Mouse (Mus musculus) heart, postnatal 14 days (tissue): ENCODE measurements around the gene Wdr90. TPM values are rescaled to one million over a fixed set of nuclear protein-coding genes. Genes with fewer than 3 reads are reported as not detected.
"Not testable (repeated sequence)": the region's sequence is repeated elsewhere in the genome, so short reads cannot be mapped to it uniquely, and the experiment has no call there.

Source experiments
- DNase-seq, 2 experiments: peaks; one replicate each; pipeline ENCODE4 v3.0.0; 2021 to 2022
- intact Hi-C: fragments of 180-260 bp; cut with DNase I; formaldehyde crosslinking; loops from one replicate; pipeline ENCODE4 v1.15.1; 2025
- microRNA-seq, 2 experiments: library from miRNA; unstranded; fragments of <30 nt; microRNA quantifications; one replicate each; pipeline ENCODE4 v1.2.0; 2021 to 2022
- total RNA-seq, 2 experiments: library from RNA; stranded (reverse); gene quantifications; 2 replicates each; pipeline ENCODE4 v1.2.3; 2021

Wdr90 gene
- total RNA-seq, 2 experiments from 2014 or later = 5.2 to 5.7 TPM

DNA sequence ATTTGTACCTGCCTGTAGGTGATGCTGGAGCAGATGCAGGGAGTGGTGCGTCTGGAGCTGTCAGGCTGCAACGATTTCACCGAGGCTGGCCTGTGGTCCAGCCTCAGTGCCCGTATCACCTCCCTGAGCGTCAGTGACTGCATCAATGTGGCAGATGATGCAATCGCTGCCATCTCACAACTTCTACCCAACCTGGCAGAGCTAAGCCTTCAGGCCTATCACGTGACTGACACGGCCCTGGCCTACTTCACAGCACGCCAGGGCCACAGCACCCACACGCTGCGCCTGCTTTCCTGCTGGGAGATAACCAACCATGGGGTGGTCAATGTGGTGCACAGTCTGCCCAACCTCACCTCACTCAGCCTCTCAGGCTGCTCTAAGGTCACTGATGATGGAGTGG lies 43.6 kb downstream of the Wdr90 start:
- intact Hi-C loops = no loop called here
- DNase-seq = no peak

DNA sequence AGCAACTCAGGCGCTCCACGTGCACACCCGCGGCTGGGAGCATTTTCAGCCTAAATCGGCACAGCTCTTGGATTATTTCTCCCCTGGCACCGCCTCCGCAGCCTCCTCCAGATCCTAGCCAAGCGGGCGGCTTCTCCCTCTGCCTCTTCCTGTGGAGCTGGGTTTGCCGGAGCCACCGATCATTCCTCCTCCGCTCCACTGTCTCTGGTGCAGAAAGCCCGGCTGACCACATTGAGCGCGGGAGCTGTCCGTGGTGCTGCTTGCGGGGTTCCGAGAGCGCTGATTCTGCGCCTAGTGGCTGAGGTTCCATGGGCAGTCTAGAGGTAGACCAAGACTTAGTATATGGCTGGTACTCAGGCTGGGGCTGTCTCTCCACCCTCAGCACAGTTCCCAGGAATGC lies 47.8 kb downstream of the Wdr90 start:
- DNase-seq = peak; percentile 88 to 94
- intact Hi-C loops = no loop called here

DNA sequence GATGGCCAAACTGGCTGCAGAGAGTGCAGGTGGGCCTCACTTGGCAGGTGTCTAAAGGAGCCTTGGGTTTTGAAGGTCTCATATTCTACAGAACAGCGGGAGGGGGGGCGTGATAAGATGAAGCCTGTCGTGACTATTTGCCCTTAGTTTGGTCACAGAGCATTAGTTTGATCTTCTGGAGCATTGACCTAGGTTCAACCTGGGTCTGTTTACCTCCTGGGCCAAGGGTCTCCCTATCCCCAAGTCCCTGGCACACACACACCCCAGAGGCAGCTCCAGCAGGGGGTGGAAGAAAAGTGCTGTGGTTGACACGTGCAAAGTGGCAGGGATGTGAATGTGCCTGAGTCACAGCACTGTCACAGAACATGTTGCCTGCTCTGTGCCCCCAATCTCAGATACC lies 50.4 kb downstream of the Wdr90 start:
- DNase-seq = no peak
- intact Hi-C loops = no loop called here

DNA sequence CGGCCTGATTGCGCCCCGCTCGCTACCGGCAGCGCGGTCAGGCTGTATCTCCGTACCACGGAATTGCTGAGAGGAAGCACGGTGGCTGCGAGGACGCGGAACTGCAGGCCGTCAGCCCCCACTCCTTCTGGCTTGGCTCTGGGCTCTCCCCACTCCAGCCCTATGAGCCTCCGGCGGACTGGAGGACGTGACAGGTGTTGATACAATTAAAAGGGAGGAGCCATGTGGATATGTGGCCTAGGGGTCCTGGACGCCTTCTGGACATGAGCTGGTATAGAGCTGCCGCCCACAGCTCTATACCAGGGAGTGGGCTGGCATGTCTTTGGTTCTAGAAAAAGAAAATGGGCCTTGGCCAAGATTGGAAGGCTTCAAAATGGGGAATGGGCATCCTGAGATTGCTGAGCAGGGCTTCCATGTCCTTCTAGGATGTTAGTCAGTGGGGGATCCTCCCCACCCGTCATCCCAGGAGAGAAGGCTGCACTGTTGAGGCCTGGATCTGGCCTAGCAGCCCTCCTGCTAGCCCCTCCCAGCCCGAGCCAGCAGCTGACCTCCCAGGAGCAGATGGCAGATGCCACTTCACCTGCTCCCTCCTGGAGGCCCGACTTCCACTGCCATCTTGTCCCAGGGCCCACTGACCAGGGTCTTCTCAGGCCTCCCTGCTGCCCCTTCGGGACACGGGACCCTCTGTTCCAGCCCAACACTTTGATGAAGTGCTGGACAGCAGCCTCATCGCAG lies 51.5 kb downstream of the Wdr90 start:
- intact Hi-C loops = no loop called here
- no peak for DNase-seq

DNA sequence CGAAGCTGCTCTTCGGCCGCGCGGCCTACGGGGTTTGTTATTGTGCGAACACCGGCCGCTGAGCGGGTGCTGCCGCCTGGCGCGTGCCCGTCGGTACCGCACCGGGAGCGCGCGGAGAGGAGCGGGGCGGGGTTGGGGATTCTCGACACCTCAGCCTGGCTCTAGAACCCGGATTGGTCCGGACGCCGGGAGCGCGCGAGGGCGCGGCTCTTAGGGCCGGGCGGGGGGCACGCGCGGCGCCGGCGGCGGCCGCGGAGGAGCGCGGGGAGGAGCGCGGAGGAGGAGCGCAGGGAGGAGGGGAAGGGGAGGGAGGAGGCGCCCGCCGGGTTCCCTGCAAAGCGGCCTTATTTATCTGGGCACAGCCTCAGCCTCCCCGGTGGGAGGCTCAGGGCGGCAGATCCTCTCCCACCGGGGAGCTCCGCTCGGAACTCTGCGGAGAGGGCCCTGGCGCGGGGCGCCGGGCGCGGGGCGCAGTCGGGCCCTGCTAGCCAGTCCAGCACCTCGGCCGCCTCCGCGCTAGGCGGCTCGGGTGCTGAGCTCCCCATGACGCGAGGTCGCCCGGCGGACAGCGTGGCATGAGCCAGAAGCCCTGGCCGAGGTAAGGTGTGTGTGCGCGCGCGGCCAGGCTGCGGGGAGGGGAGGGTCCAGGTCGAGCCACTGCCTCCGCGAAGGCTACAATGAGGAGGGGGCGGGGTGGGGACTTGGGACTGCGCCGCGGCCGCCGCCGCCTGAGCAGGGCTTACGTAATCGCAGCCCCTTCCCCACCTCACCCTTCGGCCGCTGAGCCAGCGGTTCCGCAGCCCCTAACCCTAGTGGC lies 52.3 kb downstream of the Wdr90 start, which contains the start of gene Fbxl16:
Fbxl16 (plus strand) TSS at position 297 of the 817 bp plus-strand sequence.
- peak; percentile 66 to 69 for DNase-seq

DNA sequence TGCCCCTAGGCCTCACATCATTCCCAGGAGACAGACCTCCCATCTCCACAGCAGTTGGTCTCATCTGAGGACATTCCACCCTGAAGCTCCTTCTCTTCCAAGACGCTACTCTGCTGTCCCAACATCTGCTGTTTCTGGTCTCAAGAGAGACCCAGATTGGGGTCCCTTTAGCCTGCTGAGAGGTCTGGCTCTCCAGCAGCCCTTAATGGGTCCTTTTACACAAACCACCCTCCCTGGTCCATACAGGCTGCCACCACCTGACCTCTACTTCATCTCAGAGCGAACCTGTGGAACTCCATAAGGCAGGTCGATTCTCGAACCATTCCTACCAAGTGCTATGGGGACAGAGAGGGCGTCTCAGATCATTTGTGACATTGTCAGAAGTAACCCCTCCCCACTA lies 53.3 kb downstream of the Wdr90 start:
- no peak for DNase-seq
- intact Hi-C loops = no loop called here

More for the DNA sequence above, 52.3 kb downstream of the Wdr90 start, which contains the start of gene Fbxl16:
- intact Hi-C loops = no loop called here

DNA sequence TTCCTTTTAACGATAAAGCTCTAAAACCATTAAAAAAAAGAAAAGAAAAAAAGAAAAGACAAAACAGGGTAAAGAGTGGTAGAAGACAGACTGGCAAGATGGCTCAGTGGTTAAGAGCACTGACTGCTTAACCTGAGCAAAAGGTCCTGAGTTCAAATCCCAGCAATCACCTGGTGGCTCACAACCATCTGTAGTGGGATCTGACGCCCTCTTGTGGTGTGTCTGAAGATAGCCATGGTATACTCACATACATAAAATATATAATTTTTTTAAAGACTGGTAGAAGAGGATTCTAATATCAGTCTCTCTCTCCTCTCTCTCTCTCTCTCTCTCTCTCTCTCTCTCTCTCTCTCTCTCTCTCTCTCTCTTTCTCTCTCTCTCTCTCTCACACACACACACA lies 53.8 kb downstream of the Wdr90 start:
- intact Hi-C loops = not testable (repeated sequence)

GRCm38 (mm10) chr17:25806507-25806906 lies 54.8 kb downstream of the Wdr90 start:
- no peak for DNase-seq
- intact Hi-C loops = no loop called here

More for the DNA sequence above, 53.8 kb downstream of the Wdr90 start:
- DNase-seq = not testable (repeated sequence)

- intact Hi-C loops = loop anchor here (5.0 kb wide), 1 partner anchor 226 kb away; the partner anchor contains the start of gene Lmf1
- peak; percentile 51 to 74 for DNase-seq
Measured at GRCm38 (mm10) chr17:25802825-25803517, 58.3 kb downstream of the Wdr90 start.

DNA sequence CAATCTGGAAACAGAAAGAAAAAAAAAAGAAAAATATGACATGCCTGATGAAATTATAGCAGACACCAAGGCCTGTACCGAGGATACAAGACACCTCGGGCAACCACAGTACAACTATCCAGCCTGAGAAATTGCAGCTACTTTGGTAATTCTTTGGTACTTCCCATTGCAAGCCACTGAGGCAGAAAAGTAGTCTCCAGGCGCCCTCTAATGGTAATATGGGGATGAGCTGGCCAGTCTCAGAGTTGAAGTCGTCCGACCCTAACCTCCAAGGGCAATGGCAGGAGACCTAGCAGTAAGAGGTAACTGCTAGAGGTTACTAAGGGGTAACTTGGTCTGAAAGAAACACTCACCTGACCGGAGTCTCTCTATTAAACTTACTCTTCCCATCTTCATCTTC lies 60.3 kb downstream of the Wdr90 start:
- DNase-seq = peak; percentile 60 to 78
- intact Hi-C loops = loop anchor here (1.0 to 5.0 kb wide), 3 partner anchors 28 to 224 kb away; partner anchors contain the start of genes Lmf1 and Narfl

DNA sequence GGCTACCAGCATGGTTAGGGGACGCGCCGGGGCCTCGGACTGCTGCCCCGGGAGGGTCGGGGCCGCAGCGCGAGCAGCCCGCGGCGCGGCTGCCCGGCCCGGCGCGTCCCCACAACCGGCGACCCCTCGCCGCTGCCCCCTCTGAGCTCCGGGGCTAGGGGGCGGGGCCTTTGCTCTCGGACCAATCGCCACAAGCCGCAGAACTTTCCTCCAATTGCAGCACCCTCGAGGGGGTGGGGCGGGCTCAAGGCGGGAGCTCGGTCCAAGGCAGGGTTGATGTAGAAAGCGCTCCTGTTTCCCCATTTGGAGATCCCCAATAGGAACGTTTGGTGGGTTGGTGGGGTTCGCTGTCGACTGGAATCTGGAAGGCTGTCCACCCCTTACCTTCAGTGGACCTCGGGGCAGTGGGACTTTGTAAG lies 64.3 kb downstream of the Wdr90 start, which contains the start of gene Metrn:
Metrn (minus strand) TSS at position 186 of the 419 bp plus-strand sequence.
- DNase-seq = peak; percentile 90 to 91
- intact Hi-C loops = no loop called here

- peak; percentile 61 to 68 for DNase-seq
- intact Hi-C loops = no loop called here
Measured at GRCm38 (mm10) chr17:25796211-25796771, 65.0 kb downstream of the Wdr90 start.

DNA sequence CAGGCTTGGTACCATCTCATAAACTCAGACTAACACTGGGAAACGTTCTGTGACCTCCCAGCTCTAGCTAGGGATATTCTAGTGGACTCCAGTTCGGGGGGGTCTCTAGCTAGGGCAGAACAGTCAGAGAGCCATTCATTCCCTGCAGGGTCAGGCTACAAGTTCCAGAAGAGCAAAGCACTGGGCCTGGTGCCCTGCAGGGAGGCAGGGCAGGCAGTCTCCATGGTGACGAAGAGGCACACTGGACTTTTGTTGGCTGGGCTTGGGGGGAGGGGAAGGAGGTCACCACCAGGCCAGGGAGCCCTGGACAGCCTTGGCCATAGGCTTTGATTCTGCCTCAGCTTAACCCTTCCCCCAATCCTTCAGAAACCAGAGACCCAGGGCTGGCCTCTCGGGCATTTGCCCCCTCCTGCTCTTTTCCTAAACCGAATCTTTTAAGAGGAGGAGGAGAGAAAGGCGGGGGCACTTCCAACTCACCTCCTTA lies 65.7 kb downstream of the Wdr90 start, which contains the start of gene AC134908.4:
AC134908.4 (minus strand) TSS at position 51 of the 484 bp plus-strand sequence.
- intact Hi-C loops = no loop called here
- DNase-seq = no peak

DNA sequence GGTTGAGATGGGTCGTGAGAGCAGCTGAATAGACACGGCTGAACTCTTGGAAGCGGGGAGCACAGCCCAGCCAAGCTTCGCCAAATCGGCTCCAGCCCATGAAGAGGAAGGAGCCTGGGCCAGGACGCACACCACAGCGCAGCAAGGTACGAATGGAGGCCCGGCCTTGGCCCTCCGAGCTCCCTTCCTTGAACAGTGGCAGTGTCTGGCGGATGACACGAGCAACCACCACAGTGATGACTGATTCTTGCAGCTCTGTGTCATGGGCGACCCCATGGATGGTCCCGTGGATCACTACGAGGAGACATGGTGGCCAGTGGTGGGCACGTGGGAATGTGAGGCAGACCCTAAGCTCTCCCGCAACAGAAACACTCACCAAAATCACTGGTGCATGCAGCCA lies 66.3 kb downstream of the Wdr90 start:
- intact Hi-C loops = no loop called here
- no peak for DNase-seq

Small RNA genes lying within 50 kb of the gene (microRNA-seq; reads per million reads assigned to microRNA genes)
- 1.1 to 2.8 reads per million in 2 experiments for gene Mir3082

Other genes starting within 250 kb of the Wdr90 start
- 1 to 10 TPM; 1.7 to 2.1 TPM for gene Gng13, start 144.3 kb downstream of the Wdr90 start, total RNA-seq
- gene Chtf18, start 134.1 kb downstream of the Wdr90 start, total RNA-seq = 1 to 10 TPM; 1.1 to 4.4 TPM
- 1 to 10 TPM; 5.0 to 5.4 TPM for gene Rpusd1, start 133.8 kb downstream of the Wdr90 start, total RNA-seq
- gene Mslnl, start 125.5 kb downstream of the Wdr90 start, total RNA-seq = not detected
- gene Msln, start 107.1 kb downstream of the Wdr90 start, total RNA-seq = 10 to 100 TPM; 30.0 to 34.5 TPM
- 10 to 100 TPM; 44.8 TPM for gene Narfl, start 87.7 kb downstream of the Wdr90 start, total RNA-seq
- gene Haghl, start 75.8 kb downstream of the Wdr90 start, total RNA-seq = 10 to 100 TPM; 15.0 to 15.1 TPM
- gene Ccdc78, start 74.9 kb downstream of the Wdr90 start, total RNA-seq = under 1 TPM in 1 of 2 experiments, not detected in 1; 0.17 TPM
- gene Fam173a, start 68.6 kb downstream of the Wdr90 start, total RNA-seq = 10 to 100 TPM; 36.4 to 37.4 TPM
- gene AC134908.4, start 65.8 kb downstream of the Wdr90 start, total RNA-seq = not detected
- 10 to 100 TPM; 67.1 to 74.7 TPM for gene Metrn, start 64.4 kb downstream of the Wdr90 start, total RNA-seq
- 1 to 10 TPM in 1 of 2 experiments, under 1 TPM in 1; 1.00 to 1.2 TPM for gene Fbxl16, start 52.4 kb downstream of the Wdr90 start, total RNA-seq
- 10 to 100 TPM; 10.5 to 11.0 TPM for gene Wdr24, start 37.9 kb downstream of the Wdr90 start, total RNA-seq
- 10 to 100 TPM; 33.1 to 34.1 TPM for gene Jmjd8, start 32.6 kb downstream of the Wdr90 start, total RNA-seq
- 100 to 1,000 TPM; 106 to 109 TPM for gene Stub1, start 28.1 kb downstream of the Wdr90 start, total RNA-seq
- 1 to 10 TPM; 2.5 to 3.1 TPM for gene Rhbdl1, start 24.2 kb downstream of the Wdr90 start, total RNA-seq
- 1 to 10 TPM; 2.9 to 3.0 TPM for gene Gm20683, start 19.7 kb downstream of the Wdr90 start, total RNA-seq
- gene Rhot2, start 16.6 kb downstream of the Wdr90 start, total RNA-seq = 100 to 1,000 TPM; 103 to 105 TPM
- gene Mcrip2, start 7.3 kb upstream of the Wdr90 start, total RNA-seq = 100 to 1,000 TPM; 226 to 230 TPM
- 10 to 100 TPM; 11.3 to 13.2 TPM for gene Mettl26, start 13.6 kb upstream of the Wdr90 start, total RNA-seq
- gene Wfikkn1, start 19.4 kb upstream of the Wdr90 start, total RNA-seq = under 1 TPM; 0.91 to 1.00 TPM
- gene Rab40c, start 58.2 kb upstream of the Wdr90 start, total RNA-seq = 10 to 100 TPM; 14.4 to 20.0 TPM
- 10 to 100 TPM; 60.6 to 62.7 TPM for gene Pigq, start 83.4 kb upstream of the Wdr90 start, total RNA-seq
- gene Nhlrc4, start 83.5 kb upstream of the Wdr90 start, total RNA-seq = under 1 TPM in 1 of 2 experiments, not detected in 1; 0.17 TPM
- gene A930017K11Rik, start 91.1 kb upstream of the Wdr90 start, total RNA-seq = not detected
- gene Capn15, start 124.3 kb upstream of the Wdr90 start, total RNA-seq = 10 to 100 TPM; 11.4 to 13.1 TPM
- gene Rab11fip3, start 208.1 kb upstream of the Wdr90 start, total RNA-seq = 10 to 100 TPM; 22.7 to 25.3 TPM
- gene Decr2, start 228.8 kb upstream of the Wdr90 start, total RNA-seq = 10 to 100 TPM; 10.9 to 13.0 TPM
- gene Nme4, start 234.1 kb upstream of the Wdr90 start, total RNA-seq = 1 to 10 TPM; 3.1 to 3.6 TPM